Mouse (Mus musculus): Measurements from ENCODE around the gene Lrrc17. TPM values are rescaled to one million over a fixed set of nuclear protein-coding genes. Genes with fewer than 3 reads are reported as not detected.

Lrrc17 gene
- polyA plus RNA-seq, 1 experiment from 2014 or later = 2.7 TPM

DNA sequence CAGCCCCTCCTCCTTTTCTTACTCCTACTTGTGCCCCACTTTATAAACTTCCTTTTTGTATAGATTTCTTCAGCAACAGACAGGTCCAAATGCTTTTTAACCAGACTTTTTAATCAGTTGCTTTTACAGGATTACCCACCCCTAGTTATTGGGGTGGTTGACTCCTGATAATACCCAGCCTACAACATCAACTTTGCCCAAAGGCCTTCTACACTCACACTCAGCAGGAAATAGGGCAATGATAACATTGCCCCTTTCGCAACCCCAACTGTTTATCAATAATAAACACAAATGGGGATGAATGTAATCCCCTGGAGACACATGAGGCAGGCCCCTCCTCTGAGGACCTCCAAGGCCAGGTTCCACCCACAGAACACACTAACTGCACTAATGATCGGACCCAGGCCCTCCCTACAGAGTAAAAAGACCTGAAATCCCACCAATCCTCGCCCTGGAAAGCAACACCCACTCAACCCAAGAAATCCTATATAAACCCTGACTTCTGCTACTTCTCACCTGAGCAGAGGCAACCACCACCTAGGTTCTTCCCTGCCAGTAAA lies 73.2 kb downstream of the Lrrc17 start:
- no peaks in the 10 kb centered on the region for H3K9me3 ChIP-seq
- no peak overlapping the region for H3K4me3 ChIP-seq
- no peak overlapping the region for H3K27ac ChIP-seq (replicated peaks)
- H3K36me3 ChIP-seq = no peaks in the 10 kb centered on the region
- ATAC-seq (replicated peaks) = no peak
- 78% methylated on average over 3 of the region's 3 CpGs for WGBS
- no peak overlapping the region for H3K4me2 ChIP-seq (replicated peaks)
- H3K9ac ChIP-seq (replicated peaks) = no peak overlapping the region
- H3K27me3 ChIP-seq = no peaks in the 10 kb centered on the region
- H3K4me1 ChIP-seq = no peaks in the 10 kb centered on the region

Other genes with a start within 250 kb of the Lrrc17 start
- gene Fgl2, start 170.9 kb upstream of the Lrrc17 start, polyA plus RNA-seq (2015; fragmentation: Nextera tagmentation; extraction: Ambion mirVana) = 1.2 and 1.5 TPM in 2 replicates
- 0.33 and 1.4 TPM in 2 replicates for gene Ccdc146, start 118.9 kb upstream of the Lrrc17 start, polyA plus RNA-seq (2015; fragmentation: Nextera tagmentation; extraction: Ambion mirVana)
- 7.2 and 8.3 TPM in 2 replicates for gene Fam185a, start 118.6 kb upstream of the Lrrc17 start, polyA plus RNA-seq (2015; fragmentation: Nextera tagmentation; extraction: Ambion mirVana)
- 0.33 and 0.34 TPM in 2 replicates for gene Fbxl13, start 102.1 kb downstream of the Lrrc17 start, polyA plus RNA-seq (2015; fragmentation: Nextera tagmentation; extraction: Ambion mirVana)
- 88.5 and 90.3 TPM in 2 replicates for gene Armc10, start 102.3 kb downstream of the Lrrc17 start, polyA plus RNA-seq (2015; fragmentation: Nextera tagmentation; extraction: Ambion mirVana)
- gene Napepld, start 157.8 kb downstream of the Lrrc17 start, polyA plus RNA-seq (2015; fragmentation: Nextera tagmentation; extraction: Ambion mirVana) = 3.9 and 4.2 TPM in 2 replicates
- 85.3 and 89.1 TPM in 2 replicates for gene Pmpcb, start 193.6 kb downstream of the Lrrc17 start, polyA plus RNA-seq (2015; fragmentation: Nextera tagmentation; extraction: Ambion mirVana)
- 69.2 and 72.3 TPM in 2 replicates for gene Dnajc2, start 241.7 kb downstream of the Lrrc17 start, polyA plus RNA-seq (2015; fragmentation: Nextera tagmentation; extraction: Ambion mirVana)
- gene Psmc2, start 241.7 kb downstream of the Lrrc17 start, polyA plus RNA-seq (2015; fragmentation: Nextera tagmentation; extraction: Ambion mirVana) = 178 and 186 TPM in 2 replicates